Mouse (Mus musculus) liver, adult 2 months (tissue): Measurements from ENCODE around the gene Dctn1.

Experiments used
- CTCF ChIP-seq: fragments of 200-500 bp; IDR thresholded peaks from 2 replicates; pipeline ENCODE4 v1.5.1; 2011; ENCODE audit warnings: low read depth, low read length, control low read depth
- POLR2A ChIP-seq: fragments of 200-500 bp; IDR thresholded peaks from 2 replicates; pipeline ENCODE4 v1.6.1; 2011; ENCODE audit warnings: low read length, control low read depth; ENCODE audit not compliant: insufficient read depth; ENCODE audit errors: extremely low read depth

- TF ChIP-seq POLR2A, result peak; percentile 59; the same call in 1 of the 2 replicates
- no peak for TF ChIP-seq CTCF
Observed at GRCm38 (mm10) chr6:83124851-83125312, 40.8 kb upstream of the Dctn1 start.
